Mouse (Mus musculus) small intestine, adult 2 months (tissue): Measurements from ENCODE around the gene Fam129a. TPM values are rescaled to one million over a fixed set of nuclear protein-coding genes. Genes with fewer than 3 reads are reported as not detected.
A peak's percentile ranks its signal among the peaks of the same experiment; 100 is the strongest.

Source experiments
- H3K27ac ChIP-seq: fragments of 200-500 bp; 2 replicates; pipeline ENCODE4 v1.5.1; 2012; ENCODE audit warnings: low read depth, low read length, control low read depth, inconsistent platforms; ENCODE audit not compliant: insufficient read depth
- H3K27me3 ChIP-seq: fragments of 200-500 bp; 2 replicates; pipeline ENCODE4 v1.6.1; 2012; ENCODE audit warnings: mild to moderate bottlenecking, moderate library complexity, low read length, inconsistent platforms; ENCODE audit not compliant: control insufficient read depth, insufficient read depth
- H3K36me3 ChIP-seq: fragments of 200-500 bp; 2 replicates; pipeline ENCODE4 v1.6.1; 2012; ENCODE audit warnings: mild to moderate bottlenecking, low read length, control low read depth, inconsistent platforms; ENCODE audit not compliant: control insufficient read depth, insufficient read depth
- H3K4me1 ChIP-seq: fragments of 200-500 bp; 2 replicates; pipeline ENCODE4 v1.6.1; 2012; ENCODE audit warnings: low read length, inconsistent platforms, mixed read lengths; ENCODE audit not compliant: control insufficient read depth, insufficient read depth, insufficient read length
- H3K4me3 ChIP-seq: fragments of 200-500 bp; 2 replicates; pipeline ENCODE4 v1.5.1; 2012; ENCODE audit warnings: low read depth, mild to moderate bottlenecking, control low read depth, inconsistent platforms, low read length, moderate library complexity
- CTCF ChIP-seq: fragments of 200-500 bp; IDR thresholded peaks from 2 replicates; pipeline ENCODE4 v1.5.1; 2012; ENCODE audit warnings: low read depth, mild to moderate bottlenecking, control low read depth, inconsistent platforms, low read length, moderate library complexity, mixed read lengths; ENCODE audit not compliant: insufficient replicate concordance, insufficient read length; ENCODE audit errors: extremely low read depth
- POLR2A ChIP-seq: fragments of 200-500 bp; IDR thresholded peaks from 2 replicates; pipeline ENCODE4 v1.6.1; 2012; ENCODE audit warnings: low read depth, mild to moderate bottlenecking, control low read depth, inconsistent platforms, low read length, moderate library complexity
- WGBS: fragments of 180-500 bp; shearing (Covaris S2); methylation state at CpG from one replicate; pipeline ENCODE4 v1.1.7; 2018; 5-methylcytosine and 5-hydroxymethylcytosine counted together
- polyA plus RNA-seq: library from polyadenylated mRNA; depleted of rRNA; stranded (reverse); fragments of >200 nt; gene quantifications from 2 replicates; pipeline ENCODE4 v1.2.3, GENCODE M21; 2012

Gene Fam129a
- polyA plus RNA-seq, 1 experiment = 1.6 TPM

GRCm38 (mm10) chr1:151753374-151753929, 182.5 kb downstream of the Fam129a start:
- H3K4me1 ChIP-seq = peaks cover 5% of the 10 kb centered on the region
- peak overlapping the region; percentile 82 for H3K27ac ChIP-seq
- no peaks in the 10 kb centered on the region for H3K36me3 ChIP-seq
- TF ChIP-seq CTCF (no peak), POLR2A (no peak)
- WGBS = 21% methylated on average over 8 of the region's 8 CpGs
- no peak overlapping the region for H3K4me3 ChIP-seq
- no peaks in the 10 kb centered on the region for H3K27me3 ChIP-seq

GRCm38 (mm10) chr1:151754028-151754489, 183.1 kb downstream of the Fam129a start:
- WGBS = 6% methylated on average over 10 of the region's 10 CpGs

DNA sequence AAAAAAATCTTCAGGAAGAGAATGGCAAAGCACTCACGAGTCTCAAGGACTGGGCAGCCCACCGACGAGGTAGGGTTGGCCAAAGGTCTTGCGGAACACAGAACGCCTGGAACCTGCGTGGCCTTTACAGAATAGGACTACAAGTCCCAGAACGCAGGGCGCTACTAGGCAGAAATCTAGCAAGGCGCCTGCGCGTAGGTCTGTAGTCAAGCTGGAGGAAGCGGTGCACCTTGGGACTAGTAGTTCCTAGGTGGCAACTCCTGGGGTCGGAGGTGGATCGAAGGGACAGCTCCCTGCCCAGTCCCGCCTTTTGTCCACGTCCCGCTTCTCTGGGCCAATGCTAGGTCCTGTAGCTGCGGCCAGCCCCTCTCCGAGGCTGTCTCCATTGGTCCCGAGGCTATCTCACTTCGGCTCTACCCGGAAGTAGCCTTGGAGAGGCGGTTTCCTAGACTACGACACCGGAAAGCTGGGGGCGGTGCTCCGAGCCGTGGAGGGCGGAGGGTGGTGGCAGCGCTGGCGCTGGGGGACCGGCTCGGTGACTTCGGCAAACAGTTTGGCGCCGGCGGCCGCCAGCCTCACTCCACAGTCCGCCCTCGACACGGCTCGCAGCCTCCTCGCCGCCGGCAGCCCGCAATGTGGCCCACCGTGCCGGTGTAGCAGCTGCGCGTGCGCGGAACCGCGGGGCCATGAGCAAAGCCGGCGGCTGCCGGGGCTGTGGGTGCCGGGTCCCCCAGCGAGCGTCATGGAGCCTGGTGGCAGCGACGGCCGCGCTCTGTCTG, 184.1 kb downstream of the Fam129a start, which contains the start of gene Edem3:
TSS of gene Edem3 (plus strand) at position 491 of the 779 bp plus-strand sequence.
- TF ChIP-seq CTCF (no peak), POLR2A (peak; percentile 85)
- H3K27ac ChIP-seq = peak within 1 kb of the TSS; percentile 82
- H3K36me3 ChIP-seq = peaks cover 3% of the 10 kb centered on the region
- no peaks in the 10 kb centered on the region for H3K27me3 ChIP-seq
- H3K4me3 ChIP-seq = peak within 1 kb of the TSS; percentile 87
- WGBS = 1% methylated on average over 63 of the region's 64 CpGs
- peaks cover 5% of the 10 kb centered on the region for H3K4me1 ChIP-seq

More at GRCm38 (mm10) chr1:151754028-151754489, 183.1 kb downstream of the Fam129a start:
- no peak for TF ChIP-seq CTCF
- no peak for TF ChIP-seq POLR2A
- no peaks in the 10 kb centered on the region for H3K27me3 ChIP-seq
- peak overlapping the region; percentile 37; the same call in 1 of the 2 replicates for H3K4me3 ChIP-seq
- peaks cover 5% of the 10 kb centered on the region for H3K4me1 ChIP-seq
- peak overlapping the region; percentile 82 for H3K27ac ChIP-seq
- no peaks in the 10 kb centered on the region for H3K36me3 ChIP-seq

DNA sequence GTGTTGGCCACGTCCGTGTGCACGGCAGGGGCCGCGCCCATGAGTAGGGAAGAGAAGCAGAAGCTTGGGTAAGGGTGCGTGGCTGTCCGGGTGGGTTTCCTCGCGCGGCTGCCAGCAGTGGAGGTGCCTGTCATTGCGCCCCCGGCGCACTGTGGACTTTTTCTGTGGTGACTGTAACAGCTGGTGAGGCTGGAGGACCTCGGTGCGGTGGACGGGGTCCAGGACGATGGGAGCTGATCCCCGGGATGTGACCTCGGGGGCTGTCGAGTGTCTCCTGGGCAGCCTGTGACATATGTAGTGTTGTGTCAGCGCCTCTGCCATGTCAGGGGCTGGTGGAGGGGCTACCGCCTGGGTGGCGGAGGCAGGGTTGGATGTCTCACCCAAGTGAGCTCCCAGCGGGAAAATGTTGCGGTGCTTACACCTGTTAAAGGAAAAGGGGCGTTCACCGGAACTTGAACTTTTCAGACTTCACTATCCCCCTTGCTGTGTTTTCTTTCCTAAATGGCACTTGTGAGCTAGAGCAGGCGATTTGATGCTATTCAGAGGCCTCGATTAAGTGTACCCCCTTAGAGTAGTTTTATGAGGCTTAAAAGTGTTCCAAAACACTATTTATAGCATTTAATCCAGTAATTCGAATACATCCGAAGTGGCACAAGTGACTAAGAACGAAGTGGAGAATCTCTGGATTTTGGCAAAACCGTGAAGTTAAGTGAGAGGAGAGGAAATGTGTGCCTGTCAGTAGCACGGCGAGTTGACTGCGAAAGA, 184.9 kb downstream of the Fam129a start:
- no peak for TF ChIP-seq POLR2A
- H3K27me3 ChIP-seq = no peaks in the 10 kb centered on the region
- 1% methylated on average over 36 of the region's 36 CpGs for WGBS
- peaks cover 5% of the 10 kb centered on the region for H3K4me1 ChIP-seq
- peak overlapping the region; percentile 47 for H3K27ac ChIP-seq
- H3K36me3 ChIP-seq = peaks cover 6% of the 10 kb centered on the region
- H3K4me3 ChIP-seq = peak overlapping the region; percentile 87

DNA sequence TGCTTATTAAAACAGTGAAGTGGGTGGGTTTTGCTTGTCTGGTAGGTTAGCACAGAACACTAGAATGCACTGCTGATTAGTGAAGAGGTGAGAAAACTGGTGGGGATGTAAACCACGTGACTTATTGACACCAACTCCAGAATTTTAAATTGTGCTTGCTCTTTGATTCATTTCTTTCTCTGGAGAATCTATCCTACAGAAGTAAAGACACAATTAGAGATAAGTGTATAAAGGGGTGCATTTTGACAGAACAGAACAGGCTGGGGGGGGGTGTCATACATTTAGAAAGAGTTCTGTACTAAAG, 185.4 kb downstream of the Fam129a start:
- H3K27me3 ChIP-seq = no peaks in the 10 kb centered on the region
- WGBS = 11% methylated on average over 1 of the region's 1 CpGs
- H3K36me3 ChIP-seq = peaks cover 11% of the 10 kb centered on the region
- no peak overlapping the region for H3K27ac ChIP-seq
- no peak for TF ChIP-seq CTCF
- no peak for TF ChIP-seq POLR2A
- peak overlapping the region; percentile 87; the same call in 1 of the 2 replicates for H3K4me3 ChIP-seq
- H3K4me1 ChIP-seq = peaks cover 5% of the 10 kb centered on the region

- TF ChIP-seq CTCF (no peak), POLR2A (no peak)
- no peak overlapping the region for H3K4me3 ChIP-seq
- H3K27ac ChIP-seq = no peak overlapping the region
- H3K4me1 ChIP-seq = peaks cover 5% of the 10 kb centered on the region
- peaks cover 16% of the 10 kb centered on the region for H3K36me3 ChIP-seq
- H3K27me3 ChIP-seq = no peaks in the 10 kb centered on the region
- 82% methylated on average over 6 of the region's 6 CpGs for WGBS
These were observed 187.3 kb downstream of the Fam129a start for GRCm38 (mm10) chr1:151758301-151758700.

GRCm38 (mm10) chr1:151758991-151759390, 188.0 kb downstream of the Fam129a start:
- no peak for TF ChIP-seq POLR2A
- no peak for TF ChIP-seq CTCF
- Histone ChIP-seq H3K27ac (no peak overlapping the region), H3K4me3 (no peak overlapping the region), H3K27me3 (no peaks in the 10 kb centered on the region), H3K4me1 (no peaks in the 10 kb centered on the region), H3K36me3 (peaks cover 19% of the 10 kb centered on the region)
- 57% methylated on average over 2 of the region's 2 CpGs for WGBS
